In the genomic region with DNA sequence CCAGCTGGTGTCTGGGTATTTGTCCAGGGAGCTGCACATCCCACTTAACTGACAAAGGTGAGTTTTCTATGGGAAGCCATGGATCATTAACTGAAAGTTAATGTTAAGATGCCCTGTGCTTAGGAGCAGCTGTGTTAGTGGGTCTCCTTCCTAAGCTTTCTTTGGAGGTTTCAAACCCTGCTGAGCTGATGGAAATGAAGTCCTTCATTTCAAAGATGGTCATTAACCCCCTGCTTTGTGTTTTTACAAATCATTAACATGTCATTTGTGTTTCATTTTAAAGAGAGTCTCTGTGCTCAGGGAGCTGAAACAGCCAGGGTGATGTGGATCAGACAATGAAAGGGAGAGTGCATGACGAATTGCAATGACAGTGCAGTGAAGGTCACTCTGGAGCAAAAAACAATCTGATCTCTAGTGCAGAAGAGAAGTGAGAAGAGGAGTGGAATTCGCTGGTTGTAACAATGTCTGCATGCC, we compare ENCODE assay signal across 16 mouse cellular contexts.
DNase-seq lines count a peak whose midpoint lies in the region; ATAC-seq lines count a peak whose summit lies in the region.
"Had no signal": no experiment of that assay in that cellular context is flagged by ENCODE, and none has a peak within 500 bp of the region (broad histone marks: within the 10 kb centered on the region; RNA-seq: fewer than 3 reads in every experiment).

No protein-coding gene starts in this region.

- H3K27me3 ChIP-seq in midbrain, embryonic 10.5 days (ENCODE audit: low read depth, poor library complexity, severe bottlenecking), result no peaks in the 10 kb centered on the region
- H3K27me3 ChIP-seq in midbrain, embryonic 16.5 days (ENCODE audit: control insufficient read depth, insufficient read depth, low read depth, low read length), result no peaks in the 10 kb centered on the region
- no peaks in the 10 kb centered on the region for H3K27me3 ChIP-seq in hindbrain, embryonic 11.5 days (ENCODE audit: control insufficient read depth, insufficient read depth, low read length)
- H3K27me3 ChIP-seq in neural tube, embryonic 13.5 days, result no peaks in the 10 kb centered on the region
- no peaks in the 10 kb centered on the region for H3K27me3 ChIP-seq in heart, embryonic 10.5 days (ENCODE audit: insufficient read depth, poor library complexity, severe bottlenecking)
- H3K27me3 ChIP-seq: embryonic facial prominence, embryonic 12.5 days had no signal

- no peak overlapping the region for H3K27ac ChIP-seq in midbrain, embryonic 10.5 days (replicated peaks)
- H3K27ac ChIP-seq in midbrain, embryonic 16.5 days (ENCODE audit: low read length), result no peak overlapping the region
- H3K27ac ChIP-seq in hindbrain, embryonic 11.5 days (ENCODE audit: low read depth, low read length), result peak overlapping the region; percentile 54; the same call in 1 of the 2 replicates
- peak overlapping the region; percentile 52; the same call in 1 of the 2 replicates for H3K27ac ChIP-seq in neural tube, embryonic 13.5 days (replicated peaks)
- no peak overlapping the region for H3K27ac ChIP-seq in heart, embryonic 10.5 days
- H3K27ac ChIP-seq: embryonic facial prominence, embryonic 12.5 days; heart, adult 2 months had no signal

- no peak overlapping the region for H3K4me3 ChIP-seq in midbrain, embryonic 10.5 days
- H3K4me3 ChIP-seq in midbrain, embryonic 16.5 days (ENCODE audit: low read depth, low read length), result no peak overlapping the region
- no peak overlapping the region for H3K4me3 ChIP-seq in hindbrain, embryonic 11.5 days (ENCODE audit: low read depth, low read length)
- H3K4me3 ChIP-seq in neural tube, embryonic 13.5 days, result no peak overlapping the region
- H3K4me3 ChIP-seq in heart, embryonic 10.5 days, result no peak overlapping the region
- H3K4me3 ChIP-seq: embryonic facial prominence, embryonic 12.5 days; heart, adult 2 months had no signal

- peaks cover 17% of the 10 kb centered on the region for H3K4me1 ChIP-seq in midbrain, embryonic 10.5 days
- no peaks in the 10 kb centered on the region for H3K4me1 ChIP-seq in midbrain, embryonic 16.5 days (ENCODE audit: control insufficient read depth, insufficient read depth, low read length)
- no peaks in the 10 kb centered on the region for H3K4me1 ChIP-seq in hindbrain, embryonic 11.5 days (replicated peaks; ENCODE audit: control insufficient read depth, insufficient read depth, low read length)
- H3K4me1 ChIP-seq in neural tube, embryonic 13.5 days (replicated peaks), result peaks cover 15% of the 10 kb centered on the region
- no peaks in the 10 kb centered on the region for H3K4me1 ChIP-seq in heart, embryonic 10.5 days
- H3K4me1 ChIP-seq: embryonic facial prominence, embryonic 12.5 days had no signal

- no peak overlapping the region for H3K4me2 ChIP-seq in midbrain, embryonic 16.5 days (ENCODE audit: low read length)
- H3K4me2 ChIP-seq in hindbrain, embryonic 11.5 days (replicated peaks; ENCODE audit: low read depth, low read length), result no peak overlapping the region
- H3K4me2 ChIP-seq in neural tube, embryonic 13.5 days, result no peak overlapping the region
- H3K4me2 ChIP-seq: embryonic facial prominence, embryonic 12.5 days; liver, embryonic 11.5 days had no signal

- no peaks in the 10 kb centered on the region for H3K9me3 ChIP-seq in midbrain, embryonic 10.5 days (replicated peaks)
- H3K9me3 ChIP-seq in midbrain, embryonic 16.5 days (replicated peaks; ENCODE audit: control insufficient read depth, low read length, poor library complexity, severe bottlenecking), result no peaks in the 10 kb centered on the region
- H3K9me3 ChIP-seq in hindbrain, embryonic 11.5 days (ENCODE audit: control insufficient read depth, low read length), result no peaks in the 10 kb centered on the region
- H3K9me3 ChIP-seq in neural tube, embryonic 13.5 days, result no peaks in the 10 kb centered on the region
- no peaks in the 10 kb centered on the region for H3K9me3 ChIP-seq in heart, embryonic 10.5 days
- H3K9me3 ChIP-seq: embryonic facial prominence, embryonic 12.5 days; G1E had no signal

- no peak overlapping the region for H3K9ac ChIP-seq in midbrain, embryonic 16.5 days (ENCODE audit: low read depth, low read length)
- no peak overlapping the region for H3K9ac ChIP-seq in hindbrain, embryonic 11.5 days (ENCODE audit: low read depth, low read length)
- H3K9ac ChIP-seq in neural tube, embryonic 13.5 days, result no peak overlapping the region
- H3K9ac ChIP-seq: embryonic facial prominence, embryonic 12.5 days had no signal

- H3K36me3 ChIP-seq in midbrain, embryonic 10.5 days, result no peaks in the 10 kb centered on the region
- no peaks in the 10 kb centered on the region for H3K36me3 ChIP-seq in midbrain, embryonic 16.5 days (ENCODE audit: control insufficient read depth, insufficient read depth, low read length)
- H3K36me3 ChIP-seq in hindbrain, embryonic 11.5 days (ENCODE audit: control insufficient read depth, insufficient read depth, low read length), result no peaks in the 10 kb centered on the region
- no peaks in the 10 kb centered on the region for H3K36me3 ChIP-seq in neural tube, embryonic 13.5 days
- H3K36me3 ChIP-seq in heart, embryonic 10.5 days, result no peaks in the 10 kb centered on the region
- H3K36me3 ChIP-seq: embryonic facial prominence, embryonic 12.5 days; G1E had no signal

- peak; percentile 24 for DNase-seq in adrenal gland, adult 2 months
- DNase-seq in adrenal gland, adult 18-20 months (ENCODE audit: low spot score in 2 of 2), result no peak
- DNase-seq in midbrain, embryonic 10.5 days (ENCODE audit: low spot score), result peak; percentile 39
- peak; percentile 19 for DNase-seq in hindbrain, embryonic 11.5 days (ENCODE audit: low spot score)
- no peak for DNase-seq in layer of hippocampus, adult 9-11 months
- no peak for DNase-seq in heart, embryonic 10.5 days (ENCODE audit: low spot score)
- DNase-seq: cerebellum, adult 11-12 months; heart, adult 2 months; heart, postnatal 36 days; lung, postnatal 10 days; right cerebral cortex, adult 18-20 months had no signal

- 4% methylated on average over 2 of the region's 2 CpGs for WGBS in midbrain, embryonic 10.5 days
- 10% methylated on average over 2 of the region's 2 CpGs for WGBS in midbrain, embryonic 16.5 days
- WGBS in hindbrain, embryonic 11.5 days, result 10% methylated on average over 2 of the region's 2 CpGs
- WGBS in neural tube, embryonic 13.5 days, result 11% methylated on average over 2 of the region's 2 CpGs
- 20% methylated on average over 2 of the region's 2 CpGs for WGBS in heart, embryonic 10.5 days

- no peak for ATAC-seq in midbrain, embryonic 16.5 days
- ATAC-seq in hindbrain, embryonic 11.5 days (ENCODE audit: low FRiP score), result peak; percentile 89
- ATAC-seq in neural tube, embryonic 13.5 days (ENCODE audit: low read depth), result peak; percentile 75

Comparison
In these comparisons a context has a peak if more than half of its experiments do, and no peak if none do; other contexts are left out.
1. DNase-seq: peak in adrenal gland, adult 2 months (single experiment), midbrain, embryonic 10.5 days (single experiment) and hindbrain, embryonic 11.5 days (single experiment); none in adrenal gland, adult 18-20 months (0 of 2), layer of hippocampus, adult 9-11 months (single experiment) and heart, embryonic 10.5 days (single experiment).
2. H3K27ac ChIP-seq: peak in hindbrain, embryonic 11.5 days (single experiment) and neural tube, embryonic 13.5 days (single experiment); none in midbrain, embryonic 10.5 days (single experiment), midbrain, embryonic 16.5 days (single experiment) and heart, embryonic 10.5 days (single experiment).